Mouse (Mus musculus) retina, embryonic 14.5 days (tissue): ENCODE results near the gene Osbpl2.

Source experiments
- DNase-seq: peaks from one replicate; pipeline ENCODE4 v3.0.0-alpha.2; 2015; ENCODE audit warnings: low spot score

Gene Osbpl2

GRCm38 (mm10) chr2:180204501-180204900 is 85.4 kb downstream of the Osbpl2 start:
- no peak for DNase-seq

- no peak for DNase-seq
Measured at GRCm38 (mm10) chr2:180205083-180205955, 86.2 kb downstream of the Osbpl2 start.

GRCm38 (mm10) chr2:180205956-180206280 is 86.8 kb downstream of the Osbpl2 start:
- DNase-seq: no peak

GRCm38 (mm10) chr2:180207840-180208239 is 88.7 kb downstream of the Osbpl2 start:
- peak; percentile 74 for DNase-seq

GRCm38 (mm10) chr2:180208976-180209375 is 89.9 kb downstream of the Osbpl2 start:
- no peak for DNase-seq

GRCm38 (mm10) chr2:180212255-180212654 is 93.1 kb downstream of the Osbpl2 start:
- DNase-seq: no peak
